Mouse (Mus musculus) small intestine, adult 2 months (tissue): ENCODE measurements around the gene Tpmt.

ENCODE experiments used
- CTCF ChIP-seq: fragments of 200-500 bp; IDR thresholded peaks from 2 replicates; pipeline ENCODE4 v1.5.1; 2012; ENCODE audit warnings: low read depth, mild to moderate bottlenecking, control low read depth, inconsistent platforms, low read length, moderate library complexity, mixed read lengths; ENCODE audit not compliant: insufficient replicate concordance, insufficient read length; ENCODE audit errors: extremely low read depth
- POLR2A ChIP-seq: fragments of 200-500 bp; IDR thresholded peaks from 2 replicates; pipeline ENCODE4 v1.6.1; 2012; ENCODE audit warnings: low read depth, mild to moderate bottlenecking, control low read depth, inconsistent platforms, low read length, moderate library complexity

- TF ChIP-seq CTCF (no peak), POLR2A (no peak)
Observed at GRCm38 (mm10) chr13:46986208-46986607, 58.3 kb downstream of the Tpmt start.
